Mouse (Mus musculus) thymus, postnatal 0 days (tissue): Measurements from ENCODE around the gene Krt18. TPM values are rescaled to one million over a fixed set of nuclear protein-coding genes. Genes with fewer than 3 reads are reported as not detected.

Experiments
- DNase-seq: peaks from one replicate; pipeline ENCODE4 v3.0.0-alpha.2; 2015; ENCODE audit warnings: low spot score
- polyA plus RNA-seq: library from polyadenylated mRNA; unstranded; fragments of >200 nt; fragmentation: Nextera tagmentation; extraction: Ambion mirVana; gene quantifications from 2 replicates; pipeline ENCODE4 v1.2.1, GENCODE M21; 2015

Gene Krt18
- polyA plus RNA-seq, 1 experiment from 2014 or later = 1,281 TPM

GRCm38 (mm10) chr15:102010569-102011245, 17.3 kb upstream of the Krt18 start:
- no peak for DNase-seq

GRCm38 (mm10) chr15:102012260-102012765, 15.7 kb upstream of the Krt18 start:
- no peak for DNase-seq

GRCm38 (mm10) chr15:102013651-102014050, 14.3 kb upstream of the Krt18 start:
- DNase-seq = no peak

- no peak for DNase-seq
Observed at GRCm38 (mm10) chr15:102014848-102015247, 13.1 kb upstream of the Krt18 start.

GRCm38 (mm10) chr15:102016096-102016495, 11.9 kb upstream of the Krt18 start:
- no peak for DNase-seq

- DNase-seq = peak; percentile 15
Observed at GRCm38 (mm10) chr15:102016787-102017186, 11.2 kb upstream of the Krt18 start.

GRCm38 (mm10) chr15:102017918-102018463, 10.0 kb upstream of the Krt18 start:
- DNase-seq = no peak

GRCm38 (mm10) chr15:102022481-102022880, 5.5 kb upstream of the Krt18 start:
- DNase-seq = no peak

GRCm38 (mm10) chr15:102023888-102024287, 4.1 kb upstream of the Krt18 start:
- no peak for DNase-seq

- no peak for DNase-seq
Observed at GRCm38 (mm10) chr15:102025136-102025872, 2.7 kb upstream of the Krt18 start.

- DNase-seq = no peak
Observed at GRCm38 (mm10) chr15:102026430-102026829, 1.6 kb upstream of the Krt18 start.

GRCm38 (mm10) chr15:102034121-102035053, 6.4 kb downstream of the Krt18 start:
- no peak for DNase-seq

GRCm38 (mm10) chr15:102040277-102040676, 12.3 kb downstream of the Krt18 start:
- DNase-seq = no peak

- DNase-seq = no peak
Observed at GRCm38 (mm10) chr15:102041951-102042350, 14.0 kb downstream of the Krt18 start.

GRCm38 (mm10) chr15:102044745-102045144, 16.8 kb downstream of the Krt18 start:
- DNase-seq = no peak

- DNase-seq = no peak
Observed at GRCm38 (mm10) chr15:102045691-102046090, 17.7 kb downstream of the Krt18 start.

GRCm38 (mm10) chr15:102048006-102048405, 20.0 kb downstream of the Krt18 start:
- no peak for DNase-seq

GRCm38 (mm10) chr15:102049871-102050270, 21.9 kb downstream of the Krt18 start:
- no peak for DNase-seq

GRCm38 (mm10) chr15:102051920-102052683, 24.1 kb downstream of the Krt18 start:
- DNase-seq = peak; percentile 63

- DNase-seq = no peak
Observed at GRCm38 (mm10) chr15:102056495-102057174, 28.7 kb downstream of the Krt18 start.
